Mouse (Mus musculus): Measurements from ENCODE around the gene Rimbp2. TPM values are rescaled to one million over a fixed set of nuclear protein-coding genes. Genes with fewer than 3 reads are reported as not detected.

Rimbp2 gene
- total RNA-seq, 2 experiments from 2014 or later = 3.9 to 5.4 TPM

GRCm38 (mm10) chr5:128845033-128845432, 108.3 kb downstream of the Rimbp2 start:
- DNase-seq = no peak

DNA sequence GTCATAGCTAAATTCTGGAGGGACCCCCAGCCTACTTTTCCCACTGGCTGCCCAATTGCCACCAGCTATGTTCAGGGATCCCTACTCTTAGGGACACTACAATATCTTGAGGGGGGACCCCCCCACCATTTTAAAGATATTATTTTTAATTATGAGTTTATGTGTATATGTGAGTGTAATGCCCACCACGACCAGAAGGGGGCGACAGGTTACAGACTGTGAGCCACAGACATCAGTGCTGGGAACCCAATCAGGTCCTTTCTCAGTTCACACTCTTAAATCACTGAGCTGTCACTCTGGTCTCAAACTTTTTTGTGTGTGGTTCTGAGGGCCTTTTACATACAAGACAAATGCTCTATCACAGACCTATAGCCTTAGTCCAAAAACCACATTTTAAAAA, 109.3 kb downstream of the Rimbp2 start:
- DNase-seq = no peak

DNA sequence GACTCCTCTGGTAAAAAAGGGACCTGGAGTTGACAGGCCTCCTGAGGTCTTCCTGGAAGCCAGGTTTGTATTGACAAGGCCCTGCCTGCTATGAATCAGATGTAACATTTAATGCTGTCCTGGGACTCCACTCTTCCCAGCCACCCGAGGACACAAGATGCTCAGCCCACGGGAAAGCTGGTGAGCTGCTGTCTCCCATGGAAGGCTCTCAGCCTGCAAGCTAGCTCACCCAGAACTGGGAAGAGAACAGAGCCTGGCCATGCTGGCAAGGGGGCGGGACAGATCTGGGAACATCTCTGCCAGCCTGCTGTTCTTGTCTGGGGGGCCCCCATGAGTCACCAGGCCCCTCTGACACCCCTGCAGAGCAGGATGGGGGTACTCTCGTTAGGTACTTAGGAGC, 111.7 kb downstream of the Rimbp2 start:
- no peak for DNase-seq

DNA sequence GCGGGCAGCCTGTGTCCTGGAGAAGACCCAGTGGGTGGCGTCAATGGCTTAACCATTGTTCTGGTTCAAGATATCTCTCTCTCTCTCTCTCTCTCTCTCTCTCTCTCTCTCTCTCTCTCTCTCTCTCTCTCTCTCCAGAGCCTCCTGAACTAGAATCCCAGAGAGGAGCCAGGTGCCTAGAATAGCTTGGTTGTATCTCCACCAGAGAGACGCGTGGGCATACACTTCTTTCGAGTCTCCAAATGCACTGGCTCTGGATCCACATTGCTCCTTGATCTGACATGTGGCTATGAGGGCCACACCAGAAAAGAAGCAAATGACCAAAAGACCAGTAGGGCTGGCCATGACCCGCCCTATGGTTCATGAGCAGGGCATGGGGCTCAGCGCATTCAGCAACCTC, 116.2 kb downstream of the Rimbp2 start:
- no peak for DNase-seq

DNA sequence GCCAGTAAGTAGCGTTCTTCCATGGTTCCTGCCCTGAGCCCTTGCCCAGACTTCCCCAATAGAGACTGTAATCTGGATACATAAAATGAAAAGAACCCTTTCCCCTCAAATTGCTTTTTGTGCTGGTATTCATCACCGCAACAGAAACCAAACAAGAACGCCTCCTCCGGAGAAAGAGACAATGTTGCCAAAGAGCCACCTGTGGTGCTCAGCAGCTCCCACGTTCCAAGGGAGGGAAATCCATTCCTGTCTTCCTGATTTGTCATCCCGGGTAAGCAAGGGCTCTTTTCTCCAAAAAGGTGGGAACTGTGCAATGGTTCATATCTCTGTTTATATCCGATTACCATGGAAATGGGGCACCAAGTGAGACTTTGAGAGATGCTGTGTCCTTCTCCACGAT, 119.2 kb downstream of the Rimbp2 start:
- DNase-seq = no peak

DNA sequence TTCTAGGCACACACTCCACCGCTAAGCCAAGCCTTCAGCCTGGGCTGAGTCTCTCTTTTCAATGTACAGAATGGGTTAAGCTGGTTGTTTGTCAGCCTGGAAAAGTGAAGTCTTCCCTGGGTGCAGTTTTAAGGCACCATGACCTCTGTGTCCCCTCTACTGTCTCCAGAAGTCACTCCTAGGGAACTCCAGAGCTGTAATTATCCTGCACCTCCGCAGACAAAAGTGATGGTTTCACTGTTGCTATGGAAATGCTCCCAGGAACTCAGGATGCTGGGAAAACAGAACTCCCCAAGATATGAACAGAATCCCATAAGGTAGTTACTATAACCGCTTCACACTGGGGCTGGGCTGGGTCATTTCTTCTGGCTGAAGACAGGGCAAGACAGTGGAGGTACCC, 130.4 kb downstream of the Rimbp2 start:
- no peak for DNase-seq

- no peak for DNase-seq
Observed at GRCm38 (mm10) chr5:128819638-128820285, 133.5 kb downstream of the Rimbp2 start.

DNA sequence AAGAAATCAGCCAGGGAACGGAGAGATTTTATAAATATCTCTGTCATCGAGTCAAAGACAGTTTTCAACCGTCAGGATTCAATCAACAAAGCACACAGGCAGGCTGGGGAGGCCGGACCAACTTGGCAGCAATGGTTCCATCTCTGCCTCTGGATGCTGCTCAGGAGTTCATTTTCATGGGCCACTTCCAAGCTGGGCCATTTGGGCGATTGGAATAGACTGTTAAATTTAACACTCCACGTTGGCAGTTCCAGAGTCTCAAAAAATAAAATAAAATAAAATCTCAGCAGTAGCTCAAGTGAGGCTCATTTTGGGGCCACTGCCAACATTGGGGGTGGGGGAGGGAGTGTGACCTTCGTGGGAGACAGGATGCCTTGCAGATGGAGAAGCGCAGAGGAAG, 137.7 kb downstream of the Rimbp2 start:
- no peak for DNase-seq

DNA sequence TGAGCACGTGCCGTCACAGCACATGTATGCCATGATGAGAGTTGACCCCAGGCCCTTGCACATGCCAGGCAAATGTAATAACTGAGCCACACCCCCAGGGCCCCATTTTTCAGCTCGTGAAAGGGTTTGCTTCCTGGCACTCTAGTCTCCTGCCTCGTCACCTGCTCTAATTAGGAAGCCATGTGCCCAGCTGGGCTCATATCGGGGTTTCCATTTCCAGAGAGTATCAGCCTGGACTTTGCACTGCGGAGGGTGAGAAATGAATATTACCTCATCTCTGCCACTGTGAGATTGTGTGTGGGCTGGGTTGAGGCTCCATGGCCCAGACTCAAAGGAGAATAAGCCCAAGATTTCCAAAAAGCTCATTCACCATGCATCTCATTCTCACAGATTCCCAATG, 138.2 kb downstream of the Rimbp2 start:
- DNase-seq = no peak

GRCm38 (mm10) chr5:128813121-128813520, 140.2 kb downstream of the Rimbp2 start:
- no peak for DNase-seq

DNA sequence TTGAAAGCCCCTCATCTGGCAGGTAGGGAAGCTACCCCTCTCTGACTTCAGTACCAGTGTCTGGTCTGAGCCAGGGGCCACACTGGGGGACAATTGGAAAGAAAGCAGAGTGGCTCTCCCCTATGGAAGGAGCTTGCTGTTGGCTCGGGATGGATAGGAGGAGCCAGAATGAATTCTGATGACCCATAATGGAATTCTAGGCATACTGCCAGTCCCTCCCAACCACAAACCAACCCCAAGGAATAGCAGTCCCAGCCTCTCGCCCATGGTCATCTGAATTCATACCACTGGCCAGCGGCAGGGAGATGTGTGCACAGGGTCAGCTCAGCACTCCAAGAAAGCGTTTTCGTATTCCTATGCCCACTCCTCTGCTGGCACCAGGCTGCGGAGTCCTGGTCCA, 141.9 kb downstream of the Rimbp2 start:
- no peak for DNase-seq

DNA sequence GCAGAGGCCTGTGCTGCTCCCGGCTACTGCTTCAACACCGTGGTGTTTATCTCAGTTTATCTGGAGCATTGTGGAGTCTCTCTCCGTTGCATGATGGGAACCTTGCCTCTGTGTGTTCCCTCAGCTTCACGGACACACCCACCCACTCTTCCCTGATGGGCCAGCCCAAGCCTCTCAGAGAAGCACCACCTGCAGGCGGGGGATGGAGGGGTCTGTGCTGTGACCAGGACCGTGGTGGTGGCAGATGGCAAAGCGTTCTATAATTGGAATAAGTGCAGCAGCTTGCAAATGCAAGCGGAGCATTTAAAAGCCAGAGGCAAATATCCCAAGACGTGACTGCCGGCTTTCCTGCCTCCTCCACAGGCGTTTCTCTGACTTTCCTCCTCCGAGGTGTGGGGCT, 143.3 kb downstream of the Rimbp2 start:
- DNase-seq = no peak

GRCm38 (mm10) chr5:128809406-128809805, 143.9 kb downstream of the Rimbp2 start:
- DNase-seq = peak in 1 of 2 experiments; percentile 20

GRCm38 (mm10) chr5:128808547-128809182, 144.6 kb downstream of the Rimbp2 start:
- peak in 1 of 2 experiments; percentile 25 for DNase-seq

DNA sequence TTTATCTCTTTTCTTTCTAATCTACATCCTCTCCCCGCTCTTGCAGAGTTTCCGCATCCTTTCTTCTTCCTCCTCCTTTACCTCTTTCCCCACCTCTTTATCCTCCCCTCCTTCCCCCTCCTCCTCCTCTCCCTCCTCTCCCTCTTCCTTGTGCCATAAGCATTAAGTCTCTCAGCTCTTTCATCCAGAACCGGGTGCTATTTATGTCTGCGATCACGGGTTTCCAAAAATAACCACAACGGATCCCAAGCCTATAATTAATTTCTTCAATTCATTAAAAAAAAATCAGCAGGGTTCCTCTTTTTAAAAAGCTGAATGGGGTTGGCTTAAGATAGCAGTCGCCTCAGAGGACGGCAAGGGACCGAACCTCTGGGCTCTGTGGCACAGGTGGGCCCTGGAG, 145.9 kb downstream of the Rimbp2 start:
- no peak for DNase-seq

DNA sequence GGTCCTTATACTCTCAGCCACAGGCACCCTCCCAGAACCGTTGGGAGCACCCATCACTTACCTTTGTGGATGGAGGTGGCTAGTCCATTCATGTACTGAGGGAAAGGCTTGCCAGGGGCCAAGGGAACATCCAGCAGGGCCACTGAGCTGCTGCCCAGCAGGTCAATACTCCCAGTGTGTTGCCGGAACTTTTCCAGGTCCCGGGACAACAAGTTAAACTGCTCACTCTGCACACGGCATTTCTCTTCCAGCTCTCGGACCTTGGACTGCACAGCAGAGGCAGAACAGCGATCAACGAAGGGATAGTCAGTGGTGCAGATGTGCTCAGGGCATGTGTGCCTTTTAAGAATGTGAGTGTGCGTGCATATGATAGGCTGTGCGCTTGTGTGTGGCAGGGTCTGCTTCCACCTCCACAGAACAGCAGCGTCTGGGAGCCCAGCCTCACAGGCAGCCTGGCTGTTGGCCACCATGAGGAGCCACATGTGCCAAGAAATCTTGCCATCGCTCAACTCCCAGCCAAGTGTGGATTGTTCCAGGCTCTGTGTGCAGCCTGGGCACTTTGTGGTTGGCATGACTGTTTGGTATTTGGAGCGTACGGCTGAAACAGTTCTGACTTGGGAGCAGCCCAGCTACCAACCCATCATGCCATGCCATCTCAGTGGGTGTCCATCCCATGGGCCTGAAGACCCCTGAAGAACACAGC, 146.8 kb downstream of the Rimbp2 start:
- DNase-seq = peak in 1 of 2 experiments; percentile 9

- no peak for DNase-seq
Observed at GRCm38 (mm10) chr5:128805092-128805491, 148.2 kb downstream of the Rimbp2 start.

- no peak for DNase-seq
Observed at GRCm38 (mm10) chr5:128800592-128800991, 152.7 kb downstream of the Rimbp2 start.

- no peak for DNase-seq
Observed at GRCm38 (mm10) chr5:128781621-128782020, 171.7 kb downstream of the Rimbp2 start.

DNA sequence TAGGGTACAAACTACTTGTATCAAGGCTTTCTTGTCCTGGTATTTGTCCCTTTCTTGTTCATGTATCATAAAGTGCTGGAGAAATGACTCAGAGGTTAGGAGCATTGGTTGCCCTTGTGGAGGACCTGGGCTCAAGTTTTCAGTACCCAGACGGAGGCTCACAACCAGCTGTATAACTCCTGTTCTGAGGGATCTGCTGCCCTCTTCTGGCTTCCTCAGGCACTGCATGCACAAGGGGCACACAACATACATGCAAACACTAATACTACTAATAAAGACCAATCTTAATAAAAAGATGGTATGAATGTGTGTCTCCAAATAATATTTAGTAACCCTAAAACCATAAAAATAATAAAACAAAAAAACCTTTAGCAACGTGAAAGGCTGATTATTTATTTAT, 176.9 kb downstream of the Rimbp2 start:
- DNase-seq = no peak

- no peak for DNase-seq
Observed at GRCm38 (mm10) chr5:128769026-128769631, 184.2 kb downstream of the Rimbp2 start.

DNA sequence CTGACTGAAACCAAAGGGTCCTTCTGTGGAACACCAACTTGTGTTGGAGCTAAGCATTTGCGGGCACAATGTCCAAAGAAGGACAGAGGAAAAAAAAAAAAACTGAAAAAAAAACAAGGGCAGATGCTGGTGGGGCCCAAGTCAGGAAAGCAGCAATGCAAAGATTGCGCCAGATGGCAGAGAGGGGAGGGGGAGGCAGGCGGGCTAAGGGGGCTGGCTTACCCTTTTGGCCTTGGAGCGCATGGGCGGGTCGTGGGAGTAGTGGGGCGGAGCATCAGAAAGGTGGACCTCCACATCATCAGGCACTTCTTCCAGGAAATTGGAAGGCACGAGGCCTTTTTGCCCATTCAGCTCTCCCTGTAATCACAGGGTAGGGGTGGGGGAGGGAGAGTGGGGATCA, 192.2 kb downstream of the Rimbp2 start:
- DNase-seq = no peak

- no peak for DNase-seq
Observed at GRCm38 (mm10) chr5:128746261-128746660, 207.0 kb downstream of the Rimbp2 start.

All from adrenal gland, postnatal 36 days (tissue).